Mouse (Mus musculus): ENCODE results near the gene Selenon.

DNA sequence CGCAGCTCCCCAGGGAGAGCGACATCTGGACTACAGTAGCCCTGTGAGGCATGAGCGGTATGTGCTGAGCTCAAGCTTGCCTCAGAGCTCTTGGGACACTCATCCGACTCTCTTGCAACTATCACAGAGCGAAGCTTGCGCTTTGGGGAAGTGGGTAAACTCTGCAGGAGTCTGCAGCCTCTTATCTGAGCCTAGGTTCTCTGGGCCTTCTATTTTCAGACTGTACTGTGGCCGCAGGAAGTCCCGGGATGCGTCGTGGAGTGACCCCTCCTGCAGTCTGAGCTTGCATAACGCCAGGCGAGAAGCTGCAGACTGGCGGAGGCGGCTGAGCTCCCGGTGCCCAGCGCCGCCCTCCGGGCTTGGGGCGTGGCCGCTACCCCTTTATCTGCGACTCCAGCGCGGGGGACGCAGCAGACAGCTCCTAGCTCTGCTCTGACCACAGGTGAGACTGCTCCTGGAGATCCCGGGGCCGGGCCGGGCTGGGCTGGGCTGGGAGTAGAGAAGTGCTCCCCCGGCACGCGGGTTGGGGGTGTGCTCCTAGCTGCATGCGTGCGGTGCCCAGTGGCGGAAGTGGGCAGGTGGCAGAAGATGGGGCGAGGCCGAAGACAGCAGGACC, 55.3 kb downstream of the Selenon start, which contains the start of gene Paqr7:
- TF ChIP-seq MYOG (IDR thresholded peaks at IDR 0.05; ENCODE audit: control insufficient read depth, extremely low read depth, insufficient read length), result no peak
- TF ChIP-seq CTCF (IDR thresholded peaks at IDR 0.05; ENCODE audit: control insufficient read depth, insufficient read depth, insufficient read length), result no peak
- TF ChIP-seq MAX (IDR thresholded peaks at IDR 0.05), result no peak
- no peak for TF ChIP-seq USF1 (IDR thresholded peaks at IDR 0.05; ENCODE audit: low read depth)

Measured in C2C12 (cell line).